ENCODE assay signal across 10 mouse cellular contexts in genomic region chr19:5455037-5455436, GRCm38 (mm10). TPM values are rescaled to one million over a fixed set of nuclear protein-coding genes. Genes with fewer than 3 reads are reported as not detected.
DNase-seq lines count a peak whose midpoint lies in the region; ATAC-seq lines count a peak whose summit lies in the region.
"Had no signal": no experiment of that assay in that cellular context is flagged by ENCODE, and none has a peak within 500 bp of the region (broad histone marks: within the 10 kb centered on the region; RNA-seq: fewer than 3 reads in every experiment).

No protein-coding gene starts in this region.

- no peak for ATAC-seq in kidney, embryonic 15.5 days (replicated peaks; ENCODE audit: low FRiP score)
- no peak for ATAC-seq in embryonic facial prominence, embryonic 13.5 days (ENCODE audit: insufficient number of reproducible peaks, insufficient read depth, low FRiP score, low TSS enrichment, low read depth)
- no peak for ATAC-seq in intestine, embryonic 14.5 days (replicated peaks; ENCODE audit: low FRiP score, low TSS enrichment, low read depth)
- ATAC-seq in neural tube, embryonic 12.5 days (ENCODE audit: low FRiP score, low read depth), result no peak

- H3K9ac ChIP-seq in kidney, embryonic 15.5 days, result peak overlapping the region; percentile 6
- H3K9ac ChIP-seq in embryonic facial prominence, embryonic 13.5 days, result peak overlapping the region; percentile 61; the same call in 1 of the 2 replicates
- no peak overlapping the region for H3K9ac ChIP-seq in intestine, embryonic 14.5 days (ENCODE audit: low read length)
- H3K9ac ChIP-seq in neural tube, embryonic 12.5 days, result peak overlapping the region; percentile 88; the same call in 1 of the 2 replicates

- H3K4me2 ChIP-seq in kidney, embryonic 15.5 days, result peak overlapping the region; percentile 95
- peak overlapping the region; percentile 99 for H3K4me2 ChIP-seq in embryonic facial prominence, embryonic 13.5 days
- H3K4me2 ChIP-seq in intestine, embryonic 14.5 days (ENCODE audit: low read length), result peak overlapping the region; percentile 94
- peak overlapping the region; percentile 99 for H3K4me2 ChIP-seq in neural tube, embryonic 12.5 days (replicated peaks)

- DNase-seq in kidney, adult 18-20 months, result no peak
- no peak for DNase-seq in intestine, embryonic 14.5 days (ENCODE audit: low spot score)
- DNase-seq in thymus, adult 18-20 months, result no peak
- no peak for DNase-seq in embryo, embryonic 10 days (ENCODE audit: low spot score)
- DNase-seq in right cerebral cortex, postnatal 14 days, result no peak
- DNase-seq: cerebellum, postnatal 36 days; kidney, adult 9 months had no signal

- no peaks in the 10 kb centered on the region for H3K9me3 ChIP-seq in kidney, embryonic 15.5 days (replicated peaks)
- no peaks in the 10 kb centered on the region for H3K9me3 ChIP-seq in embryonic facial prominence, embryonic 13.5 days
- H3K9me3 ChIP-seq in intestine, embryonic 14.5 days (ENCODE audit: control insufficient read depth, low read length), result no peaks in the 10 kb centered on the region
- H3K9me3 ChIP-seq in neural tube, embryonic 12.5 days, result no peaks in the 10 kb centered on the region

- peak overlapping the region; percentile 68 for H3K4me3 ChIP-seq in kidney, embryonic 15.5 days (replicated peaks)
- peak overlapping the region; percentile 74; the same call in 1 of the 2 replicates for H3K4me3 ChIP-seq in embryonic facial prominence, embryonic 13.5 days
- H3K4me3 ChIP-seq in intestine, embryonic 14.5 days (ENCODE audit: low read depth, low read length), result peak overlapping the region; percentile 72; the same call in 1 of the 2 replicates
- H3K4me3 ChIP-seq in neural tube, embryonic 12.5 days, result no peak overlapping the region

- peaks cover 45% of the 10 kb centered on the region for H3K4me1 ChIP-seq in kidney, embryonic 15.5 days
- peaks cover 30% of the 10 kb centered on the region for H3K4me1 ChIP-seq in embryonic facial prominence, embryonic 13.5 days
- peaks cover 26% of the 10 kb centered on the region for H3K4me1 ChIP-seq in intestine, embryonic 14.5 days (replicated peaks; ENCODE audit: control insufficient read depth, insufficient read depth, low read length)
- H3K4me1 ChIP-seq in neural tube, embryonic 12.5 days, result peaks cover 27% of the 10 kb centered on the region

- peaks cover 11% of the 10 kb centered on the region for H3K27me3 ChIP-seq in kidney, embryonic 15.5 days
- H3K27me3 ChIP-seq in embryonic facial prominence, embryonic 13.5 days, result peaks cover 19% of the 10 kb centered on the region
- peaks cover 7% of the 10 kb centered on the region for H3K27me3 ChIP-seq in intestine, embryonic 14.5 days (replicated peaks; ENCODE audit: control insufficient read depth, insufficient read depth, low read length)
- peaks cover 8% of the 10 kb centered on the region for H3K27me3 ChIP-seq in neural tube, embryonic 12.5 days (replicated peaks)

- 66% methylated on average over 12 of the region's 12 CpGs for WGBS in kidney, embryonic 15.5 days
- WGBS in embryonic facial prominence, embryonic 13.5 days, result 73% methylated on average over 12 of the region's 12 CpGs
- WGBS in intestine, embryonic 14.5 days, result 76% methylated on average over 12 of the region's 12 CpGs
- 86% methylated on average over 12 of the region's 12 CpGs for WGBS in neural tube, embryonic 12.5 days

- H3K27ac ChIP-seq in kidney, embryonic 15.5 days, result no peak overlapping the region; the same call in 1 of the 2 replicates
- no peak overlapping the region for H3K27ac ChIP-seq in embryonic facial prominence, embryonic 13.5 days
- H3K27ac ChIP-seq in intestine, embryonic 14.5 days (ENCODE audit: low read depth), result no peak overlapping the region
- H3K27ac ChIP-seq in neural tube, embryonic 12.5 days, result no peak overlapping the region

- peaks cover 13% of the 10 kb centered on the region for H3K36me3 ChIP-seq in kidney, embryonic 15.5 days
- H3K36me3 ChIP-seq in embryonic facial prominence, embryonic 13.5 days, result peaks cover 13% of the 10 kb centered on the region; the same call in 1 of the 2 replicates
- H3K36me3 ChIP-seq in intestine, embryonic 14.5 days (ENCODE audit: control insufficient read depth, insufficient read depth, low read length), result peaks cover 20% of the 10 kb centered on the region; the same call in 1 of the 2 replicates
- H3K36me3 ChIP-seq in neural tube, embryonic 12.5 days, result peaks cover 10% of the 10 kb centered on the region; the same call in 1 of the 2 replicates

RNA-seq across cellular contexts. Expression of gene Ccdc85b, which starts 2.7 kb away (rescaled TPM):
- polyA plus RNA-seq in kidney, embryonic 15.5 days (2015; fragmentation: Nextera tagmentation; extraction: Ambion mirVana), result 10.1 and 11.3 TPM in 2 replicates
- 6.8 TPM in 2 replicates for polyA plus RNA-seq in embryonic facial prominence, embryonic 13.5 days (2015; fragmentation: Nextera tagmentation; extraction: Ambion mirVana)
- 7.1 TPM in 2 replicates for polyA plus RNA-seq in intestine, embryonic 14.5 days (2014; fragmentation: Nextera tagmentation; extraction: Ambion mirVana)
- polyA plus RNA-seq in neural tube, embryonic 12.5 days (2016; fragmentation: Nextera tagmentation; extraction: Ambion mirVana), result 12.9 and 13.0 TPM in 2 replicates

RNA-seq across cellular contexts. Expression of gene Fibp, which starts 5.4 kb away (rescaled TPM):
- 119 and 128 TPM in 2 replicates for polyA plus RNA-seq in kidney, embryonic 15.5 days (2015; fragmentation: Nextera tagmentation; extraction: Ambion mirVana)
- 138 and 144 TPM in 2 replicates for polyA plus RNA-seq in embryonic facial prominence, embryonic 13.5 days (2015; fragmentation: Nextera tagmentation; extraction: Ambion mirVana)
- polyA plus RNA-seq in intestine, embryonic 14.5 days (2014; fragmentation: Nextera tagmentation; extraction: Ambion mirVana), result 111 and 112 TPM in 2 replicates
- 142 and 145 TPM in 2 replicates for polyA plus RNA-seq in neural tube, embryonic 12.5 days (2016; fragmentation: Nextera tagmentation; extraction: Ambion mirVana)

RNA-seq across cellular contexts. Expression of gene Fosl1, which starts 7.7 kb away (rescaled TPM):
- 0.39 TPM in 1 of 2 replicates, not detected in the other for polyA plus RNA-seq in kidney, embryonic 15.5 days (2015; fragmentation: Nextera tagmentation; extraction: Ambion mirVana)
- polyA plus RNA-seq in embryonic facial prominence, embryonic 13.5 days (2015; fragmentation: Nextera tagmentation; extraction: Ambion mirVana), result not detected in 2 replicates
- not detected in 2 replicates for polyA plus RNA-seq in intestine, embryonic 14.5 days (2014; fragmentation: Nextera tagmentation; extraction: Ambion mirVana)
- polyA plus RNA-seq in neural tube, embryonic 12.5 days (2016; fragmentation: Nextera tagmentation; extraction: Ambion mirVana), result not detected in 2 replicates

RNA-seq across cellular contexts. Expression of gene Ctsw, which starts 13.3 kb away (rescaled TPM):
- 1.1 and 1.5 TPM in 2 replicates for polyA plus RNA-seq in kidney, embryonic 15.5 days (2015; fragmentation: Nextera tagmentation; extraction: Ambion mirVana)
- polyA plus RNA-seq in embryonic facial prominence, embryonic 13.5 days (2015; fragmentation: Nextera tagmentation; extraction: Ambion mirVana), result 1.6 and 2.4 TPM in 2 replicates
- polyA plus RNA-seq in intestine, embryonic 14.5 days (2014; fragmentation: Nextera tagmentation; extraction: Ambion mirVana), result 1.6 and 2.0 TPM in 2 replicates
- 3.3 and 4.2 TPM in 2 replicates for polyA plus RNA-seq in neural tube, embryonic 12.5 days (2016; fragmentation: Nextera tagmentation; extraction: Ambion mirVana)

RNA-seq across cellular contexts. Expression of gene Efemp2, which starts 18.7 kb away (rescaled TPM):
- 156 and 179 TPM in 2 replicates for polyA plus RNA-seq in kidney, embryonic 15.5 days (2015; fragmentation: Nextera tagmentation; extraction: Ambion mirVana)
- polyA plus RNA-seq in embryonic facial prominence, embryonic 13.5 days (2015; fragmentation: Nextera tagmentation; extraction: Ambion mirVana), result 200 and 207 TPM in 2 replicates
- polyA plus RNA-seq in intestine, embryonic 14.5 days (2014; fragmentation: Nextera tagmentation; extraction: Ambion mirVana), result 136 and 151 TPM in 2 replicates
- polyA plus RNA-seq in neural tube, embryonic 12.5 days (2016; fragmentation: Nextera tagmentation; extraction: Ambion mirVana), result 58.3 and 60.3 TPM in 2 replicates
